Mouse (Mus musculus): ENCODE data around the gene Fjx1.
A peak's percentile ranks its signal among the peaks of the same experiment; 100 is the strongest.

The Fjx1 gene

GRCm38 (mm10) chr2:102426434-102426833 lies 25.9 kb downstream of the Fjx1 start:
- no peak for DNase-seq (ENCODE audit: low read depth, low spot score)

- no peak for DNase-seq (ENCODE audit: low read depth, low spot score)
These were observed 36.1 kb downstream of the Fjx1 start for GRCm38 (mm10) chr2:102416149-102416743.

- DNase-seq (ENCODE audit: low read depth, low spot score): no peak
These were observed 39.6 kb downstream of the Fjx1 start for GRCm38 (mm10) chr2:102412738-102413137.

GRCm38 (mm10) chr2:102410615-102411014 lies 41.7 kb downstream of the Fjx1 start:
- no peak for DNase-seq (ENCODE audit: low read depth, low spot score)

- no peak for DNase-seq (ENCODE audit: low read depth, low spot score)
These were observed 42.6 kb downstream of the Fjx1 start for GRCm38 (mm10) chr2:102409741-102410140.

- peak; percentile 12 for DNase-seq (ENCODE audit: low read depth, low spot score)
These were observed 44.7 kb downstream of the Fjx1 start, which contains the start of gene Trim44 for GRCm38 (mm10) chr2:102407363-102408184. Gene Trim44 (minus strand): TSS chr2:102407828.

GRCm38 (mm10) chr2:102406324-102407304 lies 45.7 kb downstream of the Fjx1 start:
- DNase-seq (ENCODE audit: low read depth, low spot score): no peak

GRCm38 (mm10) chr2:102403982-102404381 lies 48.3 kb downstream of the Fjx1 start:
- DNase-seq (ENCODE audit: low read depth, low spot score): peak; percentile 89

- DNase-seq (ENCODE audit: low read depth, low spot score): peak; percentile 67
These were observed 49.0 kb downstream of the Fjx1 start for GRCm38 (mm10) chr2:102403306-102403705.

GRCm38 (mm10) chr2:102401352-102401692 lies 51.0 kb downstream of the Fjx1 start:
- no peak for DNase-seq (ENCODE audit: low read depth, low spot score)

- DNase-seq (ENCODE audit: low read depth, low spot score): peak; percentile 82
These were observed 51.5 kb downstream of the Fjx1 start for GRCm38 (mm10) chr2:102400605-102401351.

GRCm38 (mm10) chr2:102399864-102400604 lies 52.3 kb downstream of the Fjx1 start:
- DNase-seq (ENCODE audit: low read depth, low spot score): no peak
